Mouse (Mus musculus) layer of hippocampus, postnatal 36 days (tissue): ENCODE results near the gene Vmn1r123. TPM values are rescaled to one million over a fixed set of nuclear protein-coding genes. Genes with fewer than 3 reads are reported as not detected.
"Not testable (repeated sequence)": the region's sequence is repeated elsewhere in the genome, so short reads cannot be mapped to it uniquely, and the experiment has no call there.

ENCODE experiments used
- DNase-seq, 2 experiments: peaks; one replicate each; pipeline ENCODE4 v3.0.0; 2022
- total RNA-seq, 2 experiments: library from RNA; stranded (reverse); gene quantifications; 2 replicates each; pipeline ENCODE4 v1.2.3; 2021

Vmn1r123 gene
- total RNA-seq = not detected

DNA sequence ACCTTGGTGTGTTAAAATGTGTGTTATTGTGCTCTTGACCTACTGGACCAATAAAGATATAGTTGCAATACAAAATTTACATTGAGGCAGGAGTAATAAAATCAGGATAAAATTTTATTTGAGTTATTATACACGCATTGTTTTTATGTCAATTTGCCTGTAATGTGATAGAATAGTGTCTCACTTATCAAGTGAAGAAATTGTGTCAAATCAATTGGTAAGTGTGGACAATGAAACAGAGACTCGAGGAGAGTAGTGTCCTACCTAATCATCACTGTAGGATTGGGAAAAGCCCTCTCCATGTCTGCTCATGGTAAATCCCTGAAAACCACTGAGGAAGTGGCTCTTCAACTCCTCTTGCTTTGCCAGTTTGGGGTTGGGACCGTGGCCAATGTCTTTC, at the start of gene Vmn1r123:
TSS of gene Vmn1r123 (plus strand) at position 301 of the 400 bp plus-strand sequence.
- not testable (repeated sequence) for DNase-seq

DNA sequence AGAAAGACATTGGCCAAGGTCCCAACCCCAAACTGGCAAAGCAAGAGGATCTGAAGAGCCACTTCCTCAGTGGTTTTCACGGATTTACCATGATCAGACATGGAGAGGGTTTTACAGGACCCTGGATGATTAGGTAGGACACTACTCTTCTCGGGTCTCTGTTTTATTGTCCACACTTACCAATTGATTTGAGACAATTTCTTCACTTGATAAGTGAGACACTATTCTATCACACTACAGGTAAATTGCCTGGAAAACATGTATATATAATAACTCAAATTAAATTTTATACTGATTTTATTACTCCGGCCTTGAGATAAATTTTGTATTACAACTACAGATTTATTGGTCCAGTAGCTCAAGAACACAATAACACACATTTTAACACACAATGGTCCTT, 28.0 kb upstream of the Vmn1r123 start, which contains the start of gene Vmn1r122:
TSS of gene Vmn1r122 (minus strand) at position 101 of the 400 bp plus-strand sequence.
- not testable (repeated sequence) for DNase-seq

DNA sequence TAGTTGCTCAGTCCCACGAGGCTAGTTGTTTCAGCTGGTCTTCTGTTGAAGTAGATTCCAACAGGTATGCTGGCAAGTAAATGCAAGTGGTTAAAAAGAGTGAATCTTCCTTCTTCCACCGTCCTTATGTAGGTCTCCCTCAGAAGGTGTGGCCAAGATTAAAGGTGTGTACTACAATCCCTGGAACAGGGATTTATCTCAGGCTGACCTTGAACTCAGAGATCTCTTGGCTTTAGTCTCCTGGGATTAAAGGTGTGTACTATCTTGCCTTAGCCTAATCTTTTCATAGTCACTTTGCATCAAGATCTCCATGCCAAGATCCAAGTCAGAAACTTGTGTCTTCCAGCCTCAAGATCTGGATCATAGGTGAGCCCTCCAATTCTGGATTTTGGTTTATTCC, 28.3 kb downstream of the Vmn1r123 start, which contains the start of gene Gm5157:
TSS of gene Gm5157 (minus strand) at position 101 of the 400 bp plus-strand sequence.
- not testable (repeated sequence) for DNase-seq

Other genes starting within 250 kb of the Vmn1r123 start
- not detected for gene Vmn1r118, start 249.8 kb upstream of the Vmn1r123 start, total RNA-seq
- not detected for gene Vmn1r119, start 149.7 kb upstream of the Vmn1r123 start, total RNA-seq
- not detected for gene Vmn1r120, start 108.4 kb upstream of the Vmn1r123 start, total RNA-seq
- not detected for gene Vmn1r121, start 63.7 kb upstream of the Vmn1r123 start, total RNA-seq
- gene Vmn1r122, start 28.1 kb upstream of the Vmn1r123 start, total RNA-seq = not detected
- not detected for gene Gm5157, start 28.2 kb downstream of the Vmn1r123 start, total RNA-seq
- not detected for gene Vmn1r124, start 98.4 kb downstream of the Vmn1r123 start, total RNA-seq
- not detected for gene Vmn1r125, start 110.0 kb downstream of the Vmn1r123 start, total RNA-seq
- not detected for gene Vmn1r126, start 139.3 kb downstream of the Vmn1r123 start, total RNA-seq
- gene Vmn1r127, start 157.7 kb downstream of the Vmn1r123 start, total RNA-seq = not detected
- gene Vmn1r128, start 187.2 kb downstream of the Vmn1r123 start, total RNA-seq = not detected
- gene Vmn1r129, start 199.1 kb downstream of the Vmn1r123 start, total RNA-seq = not detected